Mouse (Mus musculus): ENCODE results near the gene Lmx1b. TPM values are rescaled to one million over a fixed set of nuclear protein-coding genes. Genes with fewer than 3 reads are reported as not detected.

Lmx1b gene
- total and polyA plus RNA-seq, 3 experiments = 0.05 to 1.5 TPM; not detected in 1

- Histone ChIP-seq H3K36me3 (replicated peaks) (no peaks in the 10 kb centered on the region), H3K27me3 (ENCODE audit: insufficient read depth, low read length) (peaks cover 75% of the 10 kb centered on the region), H3K4me3 (ENCODE audit: low read depth, low read length) (no peak overlapping the region), H3K4me1 (ENCODE audit: insufficient read depth, low read depth, low read length) (no peaks in the 10 kb centered on the region), H3K9me3 (replicated peaks) (no peaks in the 10 kb centered on the region)
- DNase-seq (ENCODE audit: low spot score) = no peak
- TF ChIP-seq CTCF (IDR thresholded peaks at IDR 0.05; ENCODE audit: low read depth, low read length) (no peak), TAL1 (conservative IDR thresholded peaks at IDR 0.05; ENCODE audit: low read depth, low read length) (no peak), GATA1 (IDR thresholded peaks at IDR 0.05; ENCODE audit: borderline replicate concordance, low read length) (no peak), POLR2AphosphoS5 (IDR thresholded peaks at IDR 0.05; ENCODE audit: insufficient replicate concordance, low read depth, low read length) (no peak)
- no peak for ATAC-seq (ENCODE audit: extremely low read depth, insufficient number of reproducible peaks, low FRiP score, poor library complexity, severe bottlenecking)
Observed at GRCm38 (mm10) chr2:33631022-33631707, 9.1 kb downstream of the Lmx1b start.

- no peaks in the 10 kb centered on the region for H3K9me3 ChIP-seq (replicated peaks)
- H3K4me1 ChIP-seq (ENCODE audit: insufficient read depth, low read depth, low read length) = no peaks in the 10 kb centered on the region
- no peak overlapping the region for H3K4me3 ChIP-seq (ENCODE audit: low read depth, low read length)
- TF ChIP-seq GATA2 (IDR thresholded peaks at IDR 0.05; ENCODE audit: borderline replicate concordance, low read depth, low read length) (no peak), CTCF (IDR thresholded peaks at IDR 0.05; ENCODE audit: low read depth, low read length) (no peak), GATA1 (IDR thresholded peaks at IDR 0.05; ENCODE audit: borderline replicate concordance, low read length) (no peak), TAL1 (conservative IDR thresholded peaks at IDR 0.05; ENCODE audit: low read depth, low read length) (no peak), POLR2AphosphoS5 (IDR thresholded peaks at IDR 0.05; ENCODE audit: insufficient replicate concordance, low read depth, low read length) (no peak)
- DNase-seq (ENCODE audit: low spot score) = no peak
- H3K36me3 ChIP-seq (replicated peaks) = no peaks in the 10 kb centered on the region
- H3K27me3 ChIP-seq (ENCODE audit: insufficient read depth, low read length) = peaks cover 73% of the 10 kb centered on the region
- no peak for ATAC-seq (ENCODE audit: extremely low read depth, insufficient number of reproducible peaks, low FRiP score, poor library complexity, severe bottlenecking)
Observed at GRCm38 (mm10) chr2:33630081-33631021, 10.0 kb downstream of the Lmx1b start.

GRCm38 (mm10) chr2:33629641-33630040 lies 10.7 kb downstream of the Lmx1b start:
- Histone ChIP-seq H3K4me1 (ENCODE audit: insufficient read depth, low read depth, low read length) (no peaks in the 10 kb centered on the region), H3K4me3 (ENCODE audit: low read depth, low read length) (no peak overlapping the region), H3K36me3 (replicated peaks) (no peaks in the 10 kb centered on the region), H3K27me3 (ENCODE audit: insufficient read depth, low read length) (peaks cover 70% of the 10 kb centered on the region), H3K9me3 (replicated peaks) (no peaks in the 10 kb centered on the region)
- ATAC-seq (ENCODE audit: extremely low read depth, insufficient number of reproducible peaks, low FRiP score, poor library complexity, severe bottlenecking) (no peak), DNase-seq (ENCODE audit: low spot score) (no peak)
- TF ChIP-seq GATA1 (IDR thresholded peaks at IDR 0.05; ENCODE audit: borderline replicate concordance, low read length) = no peak
- no peak for TF ChIP-seq TAL1 (conservative IDR thresholded peaks at IDR 0.05; ENCODE audit: low read depth, low read length)
- no peak for TF ChIP-seq CTCF (IDR thresholded peaks at IDR 0.05; ENCODE audit: low read depth, low read length)
- TF ChIP-seq GATA2 (IDR thresholded peaks at IDR 0.05; ENCODE audit: borderline replicate concordance, low read depth, low read length) = no peak
- TF ChIP-seq POLR2AphosphoS5 (IDR thresholded peaks at IDR 0.05; ENCODE audit: insufficient replicate concordance, low read depth, low read length) = no peak

- TF ChIP-seq CTCF (IDR thresholded peaks at IDR 0.05; ENCODE audit: low read depth, low read length) (no peak), POLR2AphosphoS5 (IDR thresholded peaks at IDR 0.05; ENCODE audit: insufficient replicate concordance, low read depth, low read length) (no peak), TAL1 (conservative IDR thresholded peaks at IDR 0.05; ENCODE audit: low read depth, low read length) (no peak)
- H3K4me3 ChIP-seq (ENCODE audit: low read depth, low read length) = no peak overlapping the region
- peaks cover 65% of the 10 kb centered on the region for H3K27me3 ChIP-seq (ENCODE audit: insufficient read depth, low read length)
- no peaks in the 10 kb centered on the region for H3K36me3 ChIP-seq (replicated peaks)
- DNase-seq (ENCODE audit: low spot score) = no peak
- no peaks in the 10 kb centered on the region for H3K9me3 ChIP-seq (replicated peaks)
- no peak for ATAC-seq (ENCODE audit: extremely low read depth, insufficient number of reproducible peaks, low FRiP score, poor library complexity, severe bottlenecking)
- H3K4me1 ChIP-seq (ENCODE audit: insufficient read depth, low read depth, low read length) = no peaks in the 10 kb centered on the region
Observed at GRCm38 (mm10) chr2:33628791-33629190, 11.5 kb downstream of the Lmx1b start.

GRCm38 (mm10) chr2:33627058-33627375 lies 13.3 kb downstream of the Lmx1b start:
- no peak for TF ChIP-seq GATA1 (IDR thresholded peaks at IDR 0.05; ENCODE audit: borderline replicate concordance, low read length)
- no peak for TF ChIP-seq TAL1 (conservative IDR thresholded peaks at IDR 0.05; ENCODE audit: low read depth, low read length)
- no peak for TF ChIP-seq CTCF (IDR thresholded peaks at IDR 0.05; ENCODE audit: low read depth, low read length)
- TF ChIP-seq POLR2AphosphoS5 (IDR thresholded peaks at IDR 0.05; ENCODE audit: insufficient replicate concordance, low read depth, low read length) = no peak
- no peak for TF ChIP-seq GATA2 (IDR thresholded peaks at IDR 0.05; ENCODE audit: borderline replicate concordance, low read depth, low read length)
- no peak for DNase-seq (ENCODE audit: low spot score)
- H3K27me3 ChIP-seq (ENCODE audit: insufficient read depth, low read length) = peaks cover 53% of the 10 kb centered on the region
- H3K4me3 ChIP-seq (ENCODE audit: low read depth, low read length) = no peak overlapping the region
- no peaks in the 10 kb centered on the region for H3K36me3 ChIP-seq (replicated peaks)
- H3K4me1 ChIP-seq (ENCODE audit: insufficient read depth, low read depth, low read length) = no peaks in the 10 kb centered on the region
- H3K9me3 ChIP-seq (replicated peaks) = no peaks in the 10 kb centered on the region
- no peak for ATAC-seq (ENCODE audit: extremely low read depth, insufficient number of reproducible peaks, low FRiP score, poor library complexity, severe bottlenecking)

GRCm38 (mm10) chr2:33626262-33627057 lies 13.9 kb downstream of the Lmx1b start:
- H3K4me1 ChIP-seq (ENCODE audit: insufficient read depth, low read depth, low read length) = no peaks in the 10 kb centered on the region
- no peaks in the 10 kb centered on the region for H3K36me3 ChIP-seq (replicated peaks)
- H3K9me3 ChIP-seq (replicated peaks) = no peaks in the 10 kb centered on the region
- no peak overlapping the region for H3K4me3 ChIP-seq (ENCODE audit: low read depth, low read length)
- TF ChIP-seq POLR2AphosphoS5 (IDR thresholded peaks at IDR 0.05; ENCODE audit: insufficient replicate concordance, low read depth, low read length) (no peak), TAL1 (conservative IDR thresholded peaks at IDR 0.05; ENCODE audit: low read depth, low read length) (no peak), GATA2 (IDR thresholded peaks at IDR 0.05; ENCODE audit: borderline replicate concordance, low read depth, low read length) (no peak), GATA1 (IDR thresholded peaks at IDR 0.05; ENCODE audit: borderline replicate concordance, low read length) (no peak), CTCF (IDR thresholded peaks at IDR 0.05; ENCODE audit: low read depth, low read length) (no peak)
- DNase-seq (ENCODE audit: low spot score) = no peak
- peaks cover 50% of the 10 kb centered on the region for H3K27me3 ChIP-seq (ENCODE audit: insufficient read depth, low read length)
- ATAC-seq (ENCODE audit: extremely low read depth, insufficient number of reproducible peaks, low FRiP score, poor library complexity, severe bottlenecking) = no peak
